Mouse (Mus musculus) forebrain, embryonic 15.5 days (tissue): ENCODE measurements around the gene C87436. TPM values are rescaled to one million over a fixed set of nuclear protein-coding genes. Genes with fewer than 3 reads are reported as not detected.
A peak's percentile ranks its signal among the peaks of the same experiment; 100 is the strongest.

Source experiments
- ATAC-seq: fragments of 200-750 bp; cut with Nextera tagmentation; replicated peaks from 2 replicates; pipeline ENCODE4 v1.8.0; 2017; ENCODE audit warnings: mild to moderate bottlenecking, moderate TSS enrichment, moderate library complexity
- H3K27ac ChIP-seq: fragments of 300-500 bp; sonication (generic); replicated peaks from 2 replicates; pipeline ENCODE4 v1.5.1; 2015; ENCODE audit warnings: mild to moderate bottlenecking, inconsistent platforms
- H3K27me3 ChIP-seq: fragments of 300-500 bp; sonication (generic); 2 replicates; pipeline ENCODE4 v1.6.1; 2015; ENCODE audit warnings: inconsistent platforms
- H3K36me3 ChIP-seq: fragments of 300-500 bp; sonication (generic); 2 replicates; pipeline ENCODE4 v1.6.1; 2015; ENCODE audit warnings: mild to moderate bottlenecking, inconsistent platforms
- H3K4me1 ChIP-seq: fragments of 300-500 bp; sonication (generic); 2 replicates; pipeline ENCODE4 v1.6.1; 2015; ENCODE audit warnings: inconsistent platforms
- H3K4me2 ChIP-seq: fragments of 300-500 bp; sonication (generic); replicated peaks from 2 replicates; pipeline ENCODE4 v1.6.1; 2015; ENCODE audit warnings: mild to moderate bottlenecking, inconsistent platforms
- H3K4me3 ChIP-seq: fragments of 300-500 bp; sonication (generic); 2 replicates; pipeline ENCODE4 v1.5.1; 2015; ENCODE audit warnings: mild to moderate bottlenecking, inconsistent platforms
- H3K9ac ChIP-seq: fragments of 300-500 bp; sonication (generic); replicated peaks from 2 replicates; pipeline ENCODE4 v1.6.1; 2015; ENCODE audit warnings: mild to moderate bottlenecking, inconsistent platforms
- H3K9me3 ChIP-seq: fragments of 300-500 bp; sonication (generic); 2 replicates; pipeline ENCODE4 v1.6.1; 2016; ENCODE audit warnings: inconsistent platforms
- WGBS: fragments of 180-500 bp; shearing (Covaris S2); methylation state at CpG from one replicate; pipeline ENCODE4 v1.1.7; 2015; ENCODE audit warnings: mixed read lengths; 5-methylcytosine and 5-hydroxymethylcytosine counted together
- polyA plus RNA-seq: library from polyadenylated mRNA; unstranded; fragments of >200 nt; fragmentation: Nextera tagmentation; extraction: Ambion mirVana; gene quantifications from 2 replicates; pipeline ENCODE4 v1.2.1, GENCODE M21; 2015

C87436 gene
- 33.2 and 35.3 TPM in 2 replicates for polyA plus RNA-seq

- H3K27ac ChIP-seq = peak within 1 kb of the TSS; percentile 94
- peaks cover 36% of the 10 kb centered on the region for H3K36me3 ChIP-seq
- ATAC-seq = peak; percentile 95
- peak within 1 kb of the TSS; percentile 90 for H3K4me2 ChIP-seq
- H3K9ac ChIP-seq = peak within 1 kb of the TSS; percentile 91
- H3K4me3 ChIP-seq = peak within 1 kb of the TSS; percentile 97
- under 1% methylated on average over 59 of the region's 59 CpGs for WGBS
- no peaks in the 10 kb centered on the region for H3K27me3 ChIP-seq
- no peaks in the 10 kb centered on the region for H3K9me3 ChIP-seq
- H3K4me1 ChIP-seq = peaks cover 16% of the 10 kb centered on the region
Measured at GRCm38 (mm10) chr6:86438272-86439118, at the start of gene C87436. Gene C87436, plus strand, starts transcription at chr6:86438374.

GRCm38 (mm10) chr6:86388461-86388860 is 49.7 kb upstream of the C87436 start:
- H3K4me2 ChIP-seq = no peak overlapping the region
- H3K36me3 ChIP-seq = peaks cover 75% of the 10 kb centered on the region
- no peak overlapping the region for H3K27ac ChIP-seq
- no peaks in the 10 kb centered on the region for H3K9me3 ChIP-seq
- H3K27me3 ChIP-seq = no peaks in the 10 kb centered on the region
- no peaks in the 10 kb centered on the region for H3K4me1 ChIP-seq
- WGBS = 87% methylated on average over 18 of the region's 18 CpGs
- no peak overlapping the region for H3K4me3 ChIP-seq
- no peak for ATAC-seq
- no peak overlapping the region for H3K9ac ChIP-seq

- Histone ChIP-seq H3K9me3 (no peaks in the 10 kb centered on the region), H3K27ac (no peak overlapping the region), H3K36me3 (peaks cover 66% of the 10 kb centered on the region), H3K27me3 (no peaks in the 10 kb centered on the region), H3K9ac (no peak overlapping the region), H3K4me2 (no peak overlapping the region), H3K4me3 (no peak overlapping the region), H3K4me1 (peaks cover 23% of the 10 kb centered on the region)
- no peak for ATAC-seq
- WGBS = 96% methylated on average over 5 of the region's 5 CpGs
Measured at GRCm38 (mm10) chr6:86391326-86391725, 46.8 kb upstream of the C87436 start.

- no peak overlapping the region for H3K4me2 ChIP-seq
- H3K27me3 ChIP-seq = no peaks in the 10 kb centered on the region
- no peaks in the 10 kb centered on the region for H3K9me3 ChIP-seq
- peaks cover 53% of the 10 kb centered on the region for H3K36me3 ChIP-seq
- no peak for ATAC-seq
- H3K4me3 ChIP-seq = no peak overlapping the region
- H3K27ac ChIP-seq = no peak overlapping the region
- H3K4me1 ChIP-seq = peaks cover 30% of the 10 kb centered on the region
- WGBS = 100% methylated on average over 1 of the region's 1 CpGs
- no peak overlapping the region for H3K9ac ChIP-seq
Measured at GRCm38 (mm10) chr6:86393187-86393586, 45.0 kb upstream of the C87436 start.

- 89% methylated on average over 17 of the region's 17 CpGs for WGBS
- Histone ChIP-seq H3K9me3 (no peaks in the 10 kb centered on the region), H3K27me3 (no peaks in the 10 kb centered on the region), H3K36me3 (peaks cover 43% of the 10 kb centered on the region), H3K4me1 (peaks cover 30% of the 10 kb centered on the region), H3K4me2 (no peak overlapping the region), H3K9ac (no peak overlapping the region), H3K4me3 (no peak overlapping the region), H3K27ac (no peak overlapping the region)
- no peak for ATAC-seq
Measured at GRCm38 (mm10) chr6:86394078-86394720, 44.0 kb upstream of the C87436 start.

GRCm38 (mm10) chr6:86395021-86395420 is 43.2 kb upstream of the C87436 start:
- H3K27me3 ChIP-seq = no peaks in the 10 kb centered on the region
- WGBS = 86% methylated on average over 9 of the region's 9 CpGs
- no peak overlapping the region for H3K27ac ChIP-seq
- peak overlapping the region; percentile 100 for H3K4me3 ChIP-seq
- no peaks in the 10 kb centered on the region for H3K9me3 ChIP-seq
- ATAC-seq = no peak
- H3K4me2 ChIP-seq = peak overlapping the region; percentile 76
- peaks cover 30% of the 10 kb centered on the region for H3K4me1 ChIP-seq
- H3K9ac ChIP-seq = 0 out of 2 replicates have a peak overlapping the region, but pooled peaks have one; percentile 7
- peaks cover 34% of the 10 kb centered on the region for H3K36me3 ChIP-seq

GRCm38 (mm10) chr6:86395969-86396368 is 42.2 kb upstream of the C87436 start:
- Histone ChIP-seq H3K27me3 (no peaks in the 10 kb centered on the region), H3K27ac (peak overlapping the region; percentile 97), H3K4me1 (peaks cover 33% of the 10 kb centered on the region), H3K4me2 (peak overlapping the region; percentile 76), H3K9ac (peak overlapping the region; percentile 99), H3K36me3 (peaks cover 25% of the 10 kb centered on the region), H3K4me3 (peak overlapping the region; percentile 100), H3K9me3 (no peaks in the 10 kb centered on the region)
- no peak for ATAC-seq
- WGBS = 16% methylated on average over 10 of the region's 10 CpGs

- peaks cover 17% of the 10 kb centered on the region for H3K36me3 ChIP-seq
- WGBS = under 1% methylated on average over 51 of the region's 51 CpGs
Measured at GRCm38 (mm10) chr6:86396581-86397256, 41.5 kb upstream of the C87436 start, which contains the start of gene Pcyox1. Gene Pcyox1, minus strand, starts transcription at chr6:86397154.

GRCm38 (mm10) chr6:86397257-86397980 is 40.8 kb upstream of the C87436 start:
- Histone ChIP-seq H3K27me3 (no peaks in the 10 kb centered on the region), H3K9ac (peak overlapping the region; percentile 99), H3K4me3 (peak overlapping the region; percentile 100), H3K9me3 (no peaks in the 10 kb centered on the region), H3K4me2 (peak overlapping the region; percentile 76), H3K4me1 (peaks cover 34% of the 10 kb centered on the region), H3K27ac (peak overlapping the region; percentile 97), H3K36me3 (peaks cover 10% of the 10 kb centered on the region)
- no peak; the same call in 1 of the 2 replicates for ATAC-seq
- WGBS = 5% methylated on average over 14 of the region's 14 CpGs

More at GRCm38 (mm10) chr6:86396581-86397256, 41.5 kb upstream of the C87436 start, which contains the start of gene Pcyox1:
- Histone ChIP-seq H3K9me3 (no peaks in the 10 kb centered on the region), H3K4me1 (peaks cover 34% of the 10 kb centered on the region), H3K27ac (peak within 1 kb of the TSS; percentile 97), H3K27me3 (no peaks in the 10 kb centered on the region), H3K9ac (peak within 1 kb of the TSS; percentile 99), H3K4me2 (peak within 1 kb of the TSS; percentile 76), H3K4me3 (peak within 1 kb of the TSS; percentile 100)
- ATAC-seq = peak; percentile 95

- no peak overlapping the region for H3K9ac ChIP-seq
- WGBS = 87% methylated on average over 2 of the region's 2 CpGs
- ATAC-seq = no peak
- H3K4me2 ChIP-seq = no peak overlapping the region
- H3K27ac ChIP-seq = no peak overlapping the region
- peaks cover 34% of the 10 kb centered on the region for H3K4me1 ChIP-seq
- H3K4me3 ChIP-seq = no peak overlapping the region
- no peaks in the 10 kb centered on the region for H3K27me3 ChIP-seq
- no peaks in the 10 kb centered on the region for H3K9me3 ChIP-seq
- H3K36me3 ChIP-seq = peaks cover 4% of the 10 kb centered on the region; the same call in 1 of the 2 replicates
Measured at GRCm38 (mm10) chr6:86398986-86399385, 39.2 kb upstream of the C87436 start.

- Histone ChIP-seq H3K4me2 (no peak overlapping the region), H3K27ac (no peak overlapping the region), H3K9ac (no peak overlapping the region), H3K27me3 (no peaks in the 10 kb centered on the region), H3K36me3 (no peaks in the 10 kb centered on the region), H3K4me1 (peaks cover 24% of the 10 kb centered on the region), H3K4me3 (no peak overlapping the region), H3K9me3 (no peaks in the 10 kb centered on the region)
- 84% methylated on average over 2 of the region's 2 CpGs for WGBS
- ATAC-seq = no peak
Measured at GRCm38 (mm10) chr6:86399995-86400394, 38.2 kb upstream of the C87436 start.
